Mouse (Mus musculus) G1E (cell line): ENCODE results near the gene Ythdf1. TPM values are rescaled to one million over a fixed set of nuclear protein-coding genes. Genes with fewer than 3 reads are reported as not detected.

Experiments
- ATAC-seq: 2 replicates; pipeline ENCODE4 v1.8.0; 2016; ENCODE audit warnings: mild to moderate bottlenecking; ENCODE audit not compliant: insufficient number of reproducible peaks, poor library complexity, low FRiP score, severe bottlenecking; ENCODE audit errors: extremely low read depth
- DNase-seq: peaks from one replicate; pipeline ENCODE4 v3.0.0; 2012; ENCODE audit warnings: low spot score
- H3K27me3 ChIP-seq: 2 replicates; pipeline ENCODE4 v1.6.1; 2012; ENCODE audit warnings: mild to moderate bottlenecking, low read length, inconsistent platforms; ENCODE audit not compliant: insufficient read depth
- H3K36me3 ChIP-seq: replicated peaks from 2 replicates; pipeline ENCODE3; 2012; ENCODE audit warnings: mild to moderate bottlenecking, inconsistent platforms
- H3K4me1 ChIP-seq: 2 replicates; pipeline ENCODE4 v1.6.1; 2012; ENCODE audit warnings: low read depth, low read length, inconsistent platforms, mixed read lengths; ENCODE audit not compliant: insufficient read depth
- H3K4me3 ChIP-seq: 2 replicates; pipeline ENCODE4 v1.5.1; 2012; ENCODE audit warnings: low read depth, mild to moderate bottlenecking, inconsistent platforms, low read length, moderate library complexity, mixed read lengths
- H3K9me3 ChIP-seq: replicated peaks from 2 replicates; pipeline ENCODE4 v1.6.1; 2012; ENCODE audit warnings: inconsistent platforms
- CTCF ChIP-seq: IDR thresholded peaks from 2 replicates; pipeline ENCODE4 v1.5.1; 2012; ENCODE audit warnings: low read depth, low read length, inconsistent platforms, mixed read lengths
- GATA1 ChIP-seq: IDR thresholded peaks from 2 replicates; pipeline ENCODE4 v1.6.1; 2012; ENCODE audit warnings: borderline replicate concordance, low read length, inconsistent platforms, mixed read lengths
- GATA2 ChIP-seq: IDR thresholded peaks from 2 replicates; pipeline ENCODE4 v1.6.1; 2012; ENCODE audit warnings: low read depth, low read length, inconsistent platforms, borderline replicate concordance
- POLR2AphosphoS5 ChIP-seq: IDR thresholded peaks from 2 replicates; pipeline ENCODE4 v1.6.1; 2012; ENCODE audit warnings: low read depth, low read length, inconsistent platforms; ENCODE audit not compliant: insufficient replicate concordance
- TAL1 ChIP-seq: conservative IDR thresholded peaks from 2 replicates; pipeline ENCODE4 v1.6.1; 2012; ENCODE audit warnings: low read depth, low read length, inconsistent platforms, mixed read lengths
- polyA plus RNA-seq: library from polyadenylated mRNA; stranded (reverse); fragments of >175 nt; gene quantifications from 2 replicates; pipeline ENCODE4 v1.2.3, GENCODE M21; 2012
- total RNA-seq, 2 experiments: library from RNA; stranded (forward) in 1 of 2; stranded (reverse) in 1 of 2; fragments of 200-1000 nt in 1 of 2; fragments of >200 nt in 1 of 2; fragmentation: Nextera tagmentation in 1 of 2; gene quantifications; 2 replicates each; pipeline ENCODE4 v1.2.3; 2014 to 2017

Ythdf1 gene
- total and polyA plus RNA-seq, 3 experiments = 26.3 to 90.2 (median 72.5) TPM

DNA sequence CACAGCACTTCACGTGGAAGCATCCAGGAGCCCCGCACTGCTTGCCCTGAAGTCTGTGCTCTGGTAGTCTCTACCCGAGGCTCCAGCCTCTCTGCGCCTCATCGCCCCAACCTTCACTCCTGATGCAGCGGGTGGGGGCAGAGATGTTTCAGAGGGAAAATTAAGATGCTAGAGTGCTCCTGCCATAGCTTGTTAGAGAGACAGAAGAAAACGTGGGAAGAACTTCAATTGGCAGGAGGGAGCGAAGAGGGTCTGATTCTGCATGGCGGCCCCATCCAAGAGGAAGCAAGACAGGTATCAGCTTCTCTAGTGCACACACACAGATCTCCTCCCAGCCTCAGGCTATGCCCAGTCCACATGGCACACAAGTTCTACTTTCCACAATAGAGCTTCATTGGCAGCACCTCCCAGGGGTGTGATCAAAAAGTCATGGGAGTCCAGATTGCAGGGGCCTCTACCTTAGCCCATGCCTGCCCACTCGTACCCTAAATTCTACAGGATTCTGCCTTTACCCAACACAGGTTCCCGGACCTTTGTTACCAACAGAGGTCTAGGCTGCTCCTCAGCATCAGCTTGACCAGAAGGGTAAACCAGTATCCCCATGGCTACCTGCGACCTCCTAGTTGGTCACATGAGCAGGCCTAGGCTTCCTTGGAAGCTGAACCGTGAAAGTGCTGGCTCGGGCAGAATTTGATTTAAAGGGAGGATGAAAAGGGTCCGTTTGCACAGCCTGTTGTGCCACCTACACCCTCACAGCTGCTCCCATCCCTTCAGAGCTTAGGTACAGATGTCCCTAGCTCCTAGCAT lies 23.7 kb downstream of the Ythdf1 start:
- DNase-seq = no peak
- Histone ChIP-seq H3K4me1 (no peaks in the 10 kb centered on the region), H3K9me3 (peaks cover 28% of the 10 kb centered on the region), H3K4me3 (no peak overlapping the region), H3K27me3 (peaks cover 25% of the 10 kb centered on the region), H3K36me3 (no peaks in the 10 kb centered on the region)
- TF ChIP-seq GATA1 (no peak), GATA2 (no peak), TAL1 (no peak), POLR2AphosphoS5 (no peak), CTCF (no peak)
- no peak for ATAC-seq

DNA sequence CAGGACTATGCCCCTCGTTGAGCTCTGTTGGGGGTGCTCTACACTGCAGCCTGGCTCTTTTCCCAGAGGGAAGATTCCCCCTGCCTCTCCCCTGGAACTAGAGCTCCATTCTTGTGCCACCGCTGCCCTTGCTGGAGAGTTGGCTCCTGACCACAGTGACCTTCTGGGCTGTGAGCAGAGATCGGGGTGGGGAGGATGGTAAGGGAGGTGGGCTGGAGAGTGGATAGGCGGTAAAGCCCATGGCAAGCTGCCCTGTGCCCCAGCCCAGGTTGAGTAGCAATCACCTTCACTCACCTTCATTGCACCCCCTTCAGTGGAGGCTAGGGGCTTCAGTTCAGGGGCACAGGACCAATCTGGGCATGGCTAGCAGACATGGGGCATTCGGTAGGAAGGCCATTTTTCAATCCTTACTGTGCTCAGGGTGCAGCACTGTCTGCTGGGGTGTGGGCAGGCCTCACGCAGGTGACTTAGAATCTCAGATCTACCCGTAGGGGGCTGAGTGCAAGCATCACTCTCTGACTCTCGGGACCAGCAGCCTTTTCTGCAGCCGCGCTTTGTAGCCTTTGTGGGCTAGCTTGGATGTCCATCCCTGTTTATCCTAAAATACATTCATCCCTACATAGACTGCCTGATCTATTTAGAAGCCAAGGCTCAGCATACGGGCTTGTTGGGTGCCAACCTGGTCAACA lies 24.8 kb downstream of the Ythdf1 start:
- no peak for ATAC-seq
- DNase-seq = no peak
- H3K27me3 ChIP-seq = peaks cover 31% of the 10 kb centered on the region
- H3K4me1 ChIP-seq = no peaks in the 10 kb centered on the region
- no peak for TF ChIP-seq GATA2
- TF ChIP-seq GATA1 = no peak
- no peak for TF ChIP-seq TAL1
- no peak for TF ChIP-seq POLR2AphosphoS5
- no peak for TF ChIP-seq CTCF
- peaks cover 38% of the 10 kb centered on the region for H3K9me3 ChIP-seq
- no peaks in the 10 kb centered on the region for H3K36me3 ChIP-seq
- H3K4me3 ChIP-seq = no peak overlapping the region

DNA sequence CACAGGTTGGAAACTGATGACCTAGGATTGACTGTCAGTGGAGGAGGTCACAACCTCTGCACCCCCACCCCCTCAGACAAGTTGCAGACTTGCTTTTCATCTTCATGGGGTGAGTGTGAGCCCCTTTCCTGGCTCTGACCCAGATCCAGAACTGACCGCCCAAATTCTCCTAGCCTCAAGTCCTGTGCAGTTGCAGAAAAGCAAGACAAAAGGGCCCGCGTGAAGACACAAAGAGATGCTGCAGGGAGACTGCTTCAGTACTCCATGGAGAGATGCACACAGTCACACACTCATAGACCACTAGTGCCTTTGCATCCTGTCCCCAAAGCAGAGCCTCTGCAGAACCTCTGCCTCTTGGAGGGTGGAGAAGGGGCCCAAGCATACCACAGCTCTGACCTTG lies 25.4 kb downstream of the Ythdf1 start:
- H3K4me3 ChIP-seq = no peak overlapping the region
- ATAC-seq (no peak), DNase-seq (no peak)
- TF ChIP-seq GATA1 (no peak), GATA2 (no peak), TAL1 (no peak), POLR2AphosphoS5 (no peak), CTCF (no peak)
- no peaks in the 10 kb centered on the region for H3K36me3 ChIP-seq
- H3K27me3 ChIP-seq = peaks cover 36% of the 10 kb centered on the region
- no peaks in the 10 kb centered on the region for H3K4me1 ChIP-seq
- peaks cover 44% of the 10 kb centered on the region for H3K9me3 ChIP-seq

DNA sequence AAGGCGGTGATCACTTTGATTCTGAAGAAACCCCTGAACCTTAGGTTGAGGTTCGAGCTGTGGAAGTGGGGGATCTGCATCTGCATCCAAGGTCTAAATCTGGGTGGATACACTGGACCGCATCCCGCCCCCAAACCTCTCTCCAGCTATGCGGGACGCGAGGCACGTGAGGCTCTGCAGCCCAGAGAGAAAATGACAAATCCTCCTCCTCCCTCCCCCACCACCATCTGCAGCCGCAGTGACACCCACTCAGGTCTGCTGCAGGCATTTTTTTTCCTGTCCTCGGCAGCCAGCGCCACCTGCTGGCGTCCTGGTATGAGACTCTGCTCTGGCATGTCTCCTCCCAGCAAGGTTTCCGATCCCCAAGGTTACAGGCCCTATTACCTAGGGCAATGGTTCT lies 26.0 kb downstream of the Ythdf1 start:
- no peak for TF ChIP-seq GATA2
- TF ChIP-seq POLR2AphosphoS5 = no peak
- no peak for TF ChIP-seq GATA1
- TF ChIP-seq TAL1 = no peak
- no peak for TF ChIP-seq CTCF
- Histone ChIP-seq H3K9me3 (peaks cover 46% of the 10 kb centered on the region), H3K36me3 (no peaks in the 10 kb centered on the region), H3K4me3 (no peak overlapping the region), H3K27me3 (peaks cover 41% of the 10 kb centered on the region), H3K4me1 (no peaks in the 10 kb centered on the region)
- DNase-seq (no peak), ATAC-seq (no peak)

DNA sequence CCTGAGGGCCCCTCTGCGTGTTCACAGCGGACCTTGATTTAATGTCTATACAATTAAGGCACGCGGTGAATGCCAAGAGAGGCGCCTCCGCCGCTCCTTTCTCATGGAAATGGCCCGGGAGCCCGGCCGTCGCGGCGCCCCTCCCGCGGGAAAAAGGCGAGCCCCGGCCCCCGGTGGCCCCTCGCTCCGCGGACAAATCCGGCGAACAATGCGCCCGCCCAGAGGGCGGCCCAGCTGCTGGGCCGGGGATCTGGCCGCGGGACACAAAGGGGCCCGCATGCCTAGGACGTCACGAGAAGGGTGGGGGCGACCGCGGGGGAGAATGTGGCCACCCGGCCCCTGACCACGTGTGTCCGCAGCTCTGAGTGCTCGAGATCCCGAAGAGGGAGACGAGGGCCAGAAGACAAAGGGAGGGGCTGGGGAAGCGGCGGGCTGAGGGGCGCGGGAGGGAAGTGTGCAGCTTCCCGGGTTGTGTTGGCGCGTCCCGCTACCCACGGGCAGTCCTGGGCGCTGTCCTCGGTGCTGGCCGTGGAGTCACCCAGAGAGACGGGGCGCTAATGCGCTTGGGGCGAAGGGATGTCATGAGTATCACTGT lies 26.6 kb downstream of the Ythdf1 start:
- DNase-seq (no peak), ATAC-seq (no peak)
- Histone ChIP-seq H3K4me1 (no peaks in the 10 kb centered on the region), H3K9me3 (peaks cover 46% of the 10 kb centered on the region), H3K4me3 (no peak overlapping the region; the same call in 1 of the 2 replicates), H3K27me3 (peaks cover 41% of the 10 kb centered on the region), H3K36me3 (no peaks in the 10 kb centered on the region)
- TF ChIP-seq TAL1 = no peak
- TF ChIP-seq POLR2AphosphoS5 = no peak
- TF ChIP-seq GATA1 = no peak
- no peak for TF ChIP-seq CTCF
- no peak for TF ChIP-seq GATA2
